Mouse (Mus musculus) adrenal gland, postnatal 10 days (tissue): ENCODE data around the gene Ankrd28. TPM values are rescaled to one million over a fixed set of nuclear protein-coding genes. Genes with fewer than 3 reads are reported as not detected.
"Not testable (repeated sequence)": the region's sequence is repeated elsewhere in the genome, so short reads cannot be mapped to it uniquely, and the experiment has no call there.

Source experiments
- DNase-seq: peaks from one replicate; pipeline ENCODE4 v3.0.0; 2021; ENCODE audit warnings: mixed read lengths
- long read RNA-seq, 2 experiments: library from polyadenylated mRNA; stranded (forward); transcript quantifications; one replicate each; pipeline ENCODE4 v2.0.0; 2021
- total RNA-seq, 2 experiments: library from RNA; stranded (reverse); gene quantifications; 2 replicates each; pipeline ENCODE4 v1.2.3; 2021

Ankrd28 gene
- 10 to 100 TPM; 26.9 to 37.5 TPM for total RNA-seq
- long read RNA-seq, experiment 1, partial matches to known transcripts = 1 of 6 reads
- long read RNA-seq, experiment 1, other reads (novel, unspliced or antisense) = 4 of 6 reads
- long read RNA-seq, experiment 2, full-length matches to known transcripts = 7 of 12 reads
- long read RNA-seq, experiment 2, partial matches to known transcripts = 0 of 12 reads
- long read RNA-seq, experiment 2, other reads (novel, unspliced or antisense) = 5 of 12 reads

- peak; percentile 97 for DNase-seq
Observed at GRCm38 (mm10) chr14:31830571-31831369, at the start of gene Ankrd28. TSS of gene Ankrd28 (minus strand) at chr14:31830651.

DNA sequence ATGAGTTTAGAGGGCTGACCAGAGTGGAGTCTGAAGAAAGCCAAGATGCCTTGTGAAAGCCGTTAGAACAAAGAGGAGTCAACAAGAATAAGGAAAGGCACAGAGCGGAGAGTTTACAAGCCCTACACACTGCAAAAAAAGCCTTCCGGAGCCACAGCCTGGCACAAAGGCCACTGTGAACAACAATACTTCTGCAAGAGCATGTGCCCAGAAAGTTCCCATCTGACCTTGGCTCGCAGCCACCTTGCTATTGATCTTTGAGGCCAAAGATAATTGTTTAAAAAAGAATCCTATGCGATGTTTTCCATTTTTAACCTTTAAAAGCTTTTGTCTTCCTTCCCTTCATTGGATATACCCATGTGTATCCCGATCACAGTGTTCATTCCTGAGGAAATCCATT lies 49.0 kb upstream of the Ankrd28 start:
- DNase-seq = peak; percentile 41

DNA sequence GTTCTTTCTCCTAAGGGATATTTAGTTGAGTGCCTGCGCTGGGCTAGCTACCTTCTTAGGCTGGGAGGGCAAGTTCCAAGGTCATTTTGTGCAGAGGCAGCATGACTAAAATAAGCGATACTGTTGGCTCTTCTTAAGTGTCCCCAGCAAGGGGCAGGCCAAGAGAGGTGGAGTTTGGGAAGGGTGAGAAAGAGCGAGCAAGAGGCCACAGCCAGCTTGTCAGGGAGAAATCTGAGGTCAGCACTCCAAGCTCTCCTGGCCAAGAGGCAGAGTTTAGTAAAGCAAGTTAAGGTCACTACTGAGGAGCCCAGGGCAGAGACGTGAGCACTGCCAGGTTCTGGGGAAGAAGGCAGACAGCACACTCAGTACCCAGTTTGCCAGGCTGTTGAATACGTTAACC lies 41.7 kb upstream of the Ankrd28 start:
- peak; percentile 50 for DNase-seq

- DNase-seq = no peak
Observed at GRCm38 (mm10) chr14:31870436-31870835, 40.0 kb upstream of the Ankrd28 start.

DNA sequence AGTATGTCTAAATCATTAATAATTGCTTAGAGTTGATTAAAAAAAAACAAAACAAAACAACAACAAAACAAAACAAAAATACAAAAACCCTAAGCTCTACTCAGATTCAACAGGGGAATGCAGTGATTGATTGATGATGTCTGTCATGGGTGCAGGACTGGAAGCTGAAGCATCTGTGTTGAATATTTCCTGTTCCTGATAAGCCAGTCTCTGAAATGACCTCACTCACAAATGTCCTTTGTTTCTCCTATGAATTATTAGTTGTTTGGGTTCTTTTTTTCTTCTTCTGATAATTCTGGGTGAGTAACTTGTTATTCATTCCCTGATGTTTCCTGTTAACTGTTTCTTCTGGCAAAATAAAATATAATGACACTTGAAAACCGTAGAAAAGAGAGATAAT lies 38.1 kb upstream of the Ankrd28 start:
- no peak for DNase-seq

DNA sequence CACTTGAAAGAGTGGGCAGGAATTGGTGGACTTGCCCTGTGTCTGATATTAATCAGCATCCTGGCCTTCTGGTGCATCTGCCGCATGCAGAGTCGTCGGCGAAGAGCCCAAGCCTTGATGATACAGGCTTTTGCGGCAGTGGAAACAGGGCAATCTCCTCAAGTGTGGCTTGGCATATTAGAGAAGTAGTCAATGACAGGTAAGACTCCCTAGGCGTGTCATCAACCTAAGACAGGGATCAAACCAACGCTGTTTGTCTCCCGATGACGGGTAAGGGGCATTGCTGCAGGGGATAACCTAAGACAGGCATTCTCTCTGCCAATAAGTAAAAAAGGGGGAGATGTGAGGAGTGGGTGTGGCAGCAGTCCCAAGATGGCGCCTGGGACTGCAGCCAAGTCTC lies 35.9 kb upstream of the Ankrd28 start:
- not testable (repeated sequence) for DNase-seq

DNA sequence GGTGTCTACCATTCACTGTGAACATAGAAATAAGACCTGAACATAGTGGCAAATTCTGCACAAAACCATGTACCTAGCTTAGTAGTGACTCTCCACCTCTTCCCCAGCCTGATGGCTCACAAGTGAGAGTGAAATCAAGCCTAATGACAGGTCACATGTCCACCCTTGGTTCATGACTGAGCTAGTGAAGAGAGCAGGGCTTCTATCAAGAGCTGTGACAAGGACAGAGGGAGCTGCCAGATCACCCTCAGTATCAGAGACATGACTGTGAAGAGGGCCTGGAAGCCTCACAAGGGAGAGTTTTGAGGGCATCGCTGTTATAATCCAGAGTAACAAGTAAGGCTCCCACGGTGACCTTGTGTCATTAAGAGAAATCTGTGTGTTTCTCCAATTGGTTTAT lies 28.2 kb upstream of the Ankrd28 start:
- DNase-seq = no peak

DNA sequence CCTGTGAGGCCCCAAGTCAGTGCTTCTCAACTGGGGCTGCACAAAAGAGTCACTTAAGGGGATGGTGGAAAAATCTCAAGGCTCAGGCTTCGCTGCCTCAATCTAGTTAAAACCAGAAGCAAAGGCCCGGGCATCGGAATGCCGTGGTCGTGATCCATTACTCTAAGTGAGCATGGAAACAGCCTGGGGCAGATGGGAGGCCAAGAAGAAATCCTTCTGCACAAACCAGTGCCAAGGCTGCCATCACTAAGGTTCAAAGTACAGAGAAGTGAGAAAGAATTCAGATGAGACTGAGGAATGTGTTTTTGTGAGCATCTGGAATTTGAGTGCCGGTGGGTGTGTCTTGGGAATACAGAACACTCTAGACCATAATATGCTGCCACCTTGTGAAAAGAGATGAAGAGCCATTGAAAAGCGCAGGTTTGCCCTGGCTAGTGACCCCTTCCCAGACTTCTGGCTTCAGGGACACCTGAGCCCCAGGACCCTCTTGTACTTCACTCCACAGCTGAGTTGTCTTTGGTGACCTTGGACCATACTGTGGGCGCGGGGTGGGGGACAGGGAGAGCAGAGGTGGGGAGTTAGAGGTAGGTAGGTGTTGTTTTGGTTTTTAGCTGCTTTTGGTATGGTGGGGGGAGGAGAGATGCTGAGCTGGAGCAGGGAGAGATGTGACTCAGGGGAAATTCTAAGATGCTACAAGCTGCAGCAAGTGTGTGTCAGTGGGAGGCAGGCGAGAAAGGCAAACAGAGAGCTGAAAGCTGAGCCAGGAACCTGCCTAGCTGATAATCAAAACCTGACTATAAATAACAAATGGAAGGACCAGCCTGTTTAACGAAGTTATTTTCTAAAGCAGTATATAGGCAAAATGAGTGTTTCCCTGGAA lies 26.9 kb upstream of the Ankrd28 start:
- DNase-seq = no peak

- no peak for DNase-seq
Observed at GRCm38 (mm10) chr14:31856007-31856406, 25.6 kb upstream of the Ankrd28 start.

- no peak for DNase-seq
Observed at GRCm38 (mm10) chr14:31854667-31855066, 24.2 kb upstream of the Ankrd28 start.

DNA sequence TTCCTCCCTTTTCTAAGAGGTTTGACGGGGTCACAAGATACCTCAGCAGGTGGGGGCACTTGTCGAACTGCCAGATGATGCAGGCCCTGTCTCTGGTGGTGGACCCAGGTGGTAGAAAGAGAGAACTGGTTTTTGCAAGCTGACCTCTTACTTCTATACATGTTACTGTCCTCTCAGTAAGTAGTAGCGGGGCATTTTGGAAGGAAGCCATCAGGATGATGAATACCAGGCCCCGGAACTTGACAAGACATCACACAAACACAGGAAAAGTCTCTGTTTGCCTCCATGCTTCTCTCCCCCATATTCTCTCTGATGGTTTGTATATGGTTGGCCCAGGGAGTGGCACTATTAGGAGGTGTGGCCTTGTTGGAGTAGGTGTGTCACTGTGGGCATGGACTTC lies 13.1 kb upstream of the Ankrd28 start:
- no peak for DNase-seq

DNA sequence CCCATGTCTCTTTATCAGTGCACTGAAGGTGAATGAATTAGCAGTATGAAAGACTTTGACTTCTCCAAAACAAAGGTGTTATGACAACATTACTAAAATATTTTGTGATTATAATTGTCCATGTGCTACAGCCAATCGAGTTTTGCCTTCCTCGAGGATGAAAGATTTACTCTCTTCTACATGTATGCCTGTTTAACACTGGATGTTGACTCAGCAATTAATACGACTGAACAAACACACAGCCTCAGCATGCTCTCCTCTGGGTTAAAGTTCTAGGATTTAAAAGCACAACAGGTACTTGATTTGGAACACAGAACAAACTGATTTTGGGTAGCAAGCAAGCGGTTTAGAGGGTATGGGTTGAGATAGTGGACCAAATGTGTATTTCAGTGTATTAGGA lies 1.6 kb upstream of the Ankrd28 start:
- DNase-seq = no peak

DNA sequence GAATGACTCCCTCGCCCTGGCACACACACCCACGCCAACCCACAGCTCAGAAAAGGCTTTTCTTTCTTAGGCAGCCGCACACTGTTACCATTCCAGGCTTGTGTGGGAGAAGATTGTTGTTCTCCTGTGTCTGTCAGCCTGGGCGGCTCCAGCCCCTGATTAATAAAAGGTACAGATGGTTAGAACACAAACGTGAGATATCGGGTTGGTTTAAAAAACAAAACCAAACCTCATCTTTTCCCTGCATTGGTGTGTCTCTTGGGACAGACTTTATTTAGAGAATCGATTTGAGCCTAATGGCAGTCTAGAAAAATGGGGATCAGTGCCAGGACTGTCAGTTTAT lies 890 bp upstream of the Ankrd28 start:
- peak; percentile 16 for DNase-seq

- peak; percentile 71 for DNase-seq
Observed at GRCm38 (mm10) chr14:31829761-31830562, 489 bp downstream of the Ankrd28 start.

DNA sequence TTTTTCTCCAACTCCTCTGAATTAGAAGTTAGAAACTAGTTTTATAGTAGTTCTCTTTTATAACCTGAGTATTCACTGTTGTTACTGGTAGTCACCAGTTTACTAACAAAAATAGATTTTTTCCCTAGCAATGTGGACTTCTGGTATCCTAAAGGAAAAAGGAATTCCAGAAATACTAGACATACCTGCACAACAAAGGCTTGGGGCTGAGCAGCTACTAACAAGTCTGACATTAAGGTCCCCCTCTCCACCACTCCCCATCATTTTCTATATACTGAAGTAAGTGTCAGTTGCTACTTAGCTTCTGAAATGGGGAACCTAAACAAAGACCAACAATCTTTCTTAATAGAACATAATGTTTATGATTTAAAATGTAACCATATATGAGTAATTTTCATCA lies 3.2 kb downstream of the Ankrd28 start:
- DNase-seq = no peak

DNA sequence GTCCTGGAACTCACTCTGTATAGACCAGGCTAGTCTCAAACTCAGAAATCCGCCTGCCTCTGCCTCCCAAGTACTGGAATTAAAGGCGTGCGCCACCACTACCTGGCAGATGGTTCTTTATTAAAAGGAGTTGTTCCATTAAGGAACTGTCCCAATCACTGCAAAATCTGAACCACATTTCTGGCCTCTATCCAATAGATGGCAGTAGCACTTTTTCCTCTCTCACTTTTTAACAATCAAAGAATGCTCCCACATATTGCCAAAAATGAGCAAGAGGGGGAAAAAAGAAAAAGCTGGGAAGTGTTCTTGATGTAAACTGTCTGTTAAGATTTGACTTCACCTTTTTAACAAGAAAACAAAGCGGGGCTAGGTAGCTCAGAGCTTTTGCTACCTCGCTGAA lies 20.5 kb downstream of the Ankrd28 start:
- DNase-seq = no peak

DNA sequence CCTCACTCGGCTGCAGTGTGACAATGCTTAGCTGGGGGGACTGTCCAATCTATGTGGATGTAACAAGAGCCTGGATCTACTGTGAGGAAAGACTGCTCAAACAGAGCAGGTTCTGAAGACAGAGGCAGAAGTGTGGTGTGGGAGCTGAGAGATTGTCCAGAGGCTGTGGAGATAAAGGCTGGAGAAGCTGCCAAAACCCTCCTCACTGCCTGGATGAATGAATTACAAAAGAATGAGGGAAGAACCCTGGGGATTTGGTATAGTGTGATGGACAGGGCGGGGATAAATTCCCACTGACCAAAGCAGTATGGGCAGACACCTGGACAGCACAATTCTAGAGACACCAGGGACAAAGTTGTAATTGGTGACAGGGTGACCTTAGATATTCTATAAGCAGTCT lies 26.7 kb downstream of the Ankrd28 start:
- DNase-seq = no peak

GRCm38 (mm10) chr14:31800976-31801375 lies 29.5 kb downstream of the Ankrd28 start:
- DNase-seq = no peak

DNA sequence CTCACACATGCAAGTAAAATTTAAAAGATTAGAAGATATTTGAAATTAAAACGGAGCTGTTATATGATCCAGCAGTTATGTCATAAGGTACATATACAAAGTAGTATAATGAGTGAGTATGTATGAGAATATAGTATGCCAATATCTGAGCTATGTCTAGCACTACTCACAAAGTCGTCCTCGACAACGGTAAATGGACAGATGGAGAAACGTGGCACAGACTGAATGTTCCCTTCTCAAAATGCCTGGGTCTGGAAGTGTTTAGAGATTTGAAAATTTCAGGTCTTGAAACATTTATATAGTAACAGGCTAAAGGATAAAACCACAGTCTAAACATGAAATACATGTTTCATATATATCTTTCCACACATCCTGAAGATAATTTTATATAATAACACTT lies 30.0 kb downstream of the Ankrd28 start:
- DNase-seq = no peak

DNA sequence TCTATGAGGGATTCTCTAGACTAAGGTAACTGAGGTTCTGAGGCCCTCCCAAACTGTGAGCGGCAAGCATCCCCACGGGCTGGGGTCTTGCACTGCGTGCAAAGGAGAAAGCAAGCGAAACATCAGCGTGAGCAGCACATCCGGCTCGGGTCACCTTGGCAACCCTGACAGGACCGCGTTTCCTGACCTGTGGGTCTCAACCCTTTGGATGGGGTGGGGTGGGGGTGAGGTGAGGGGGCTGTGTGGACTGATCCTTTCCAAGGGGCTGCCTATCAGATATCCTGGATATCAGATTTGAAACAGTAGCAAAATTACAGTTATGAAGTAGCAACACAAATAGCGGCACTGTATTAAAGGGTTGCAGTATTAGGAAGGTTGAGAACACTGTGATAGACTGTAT lies 31.5 kb downstream of the Ankrd28 start:
- DNase-seq = no peak

- no peak for DNase-seq
Observed at GRCm38 (mm10) chr14:31795535-31795934, 34.9 kb downstream of the Ankrd28 start.

- DNase-seq = no peak
Observed at GRCm38 (mm10) chr14:31794776-31795126, 35.7 kb downstream of the Ankrd28 start.
